Mouse (Mus musculus) right cerebral cortex, postnatal 4 days (tissue): ENCODE measurements around the gene Fam217a.
A peak's percentile ranks its signal among the peaks of the same experiment; 100 is the strongest.
"Not testable (repeated sequence)": the region's sequence is repeated elsewhere in the genome, so short reads cannot be mapped to it uniquely, and the experiment has no call there.

Source experiments
- DNase-seq: peaks from one replicate; pipeline ENCODE4 v3.0.0-alpha.2; 2022

The Fam217a gene

DNA sequence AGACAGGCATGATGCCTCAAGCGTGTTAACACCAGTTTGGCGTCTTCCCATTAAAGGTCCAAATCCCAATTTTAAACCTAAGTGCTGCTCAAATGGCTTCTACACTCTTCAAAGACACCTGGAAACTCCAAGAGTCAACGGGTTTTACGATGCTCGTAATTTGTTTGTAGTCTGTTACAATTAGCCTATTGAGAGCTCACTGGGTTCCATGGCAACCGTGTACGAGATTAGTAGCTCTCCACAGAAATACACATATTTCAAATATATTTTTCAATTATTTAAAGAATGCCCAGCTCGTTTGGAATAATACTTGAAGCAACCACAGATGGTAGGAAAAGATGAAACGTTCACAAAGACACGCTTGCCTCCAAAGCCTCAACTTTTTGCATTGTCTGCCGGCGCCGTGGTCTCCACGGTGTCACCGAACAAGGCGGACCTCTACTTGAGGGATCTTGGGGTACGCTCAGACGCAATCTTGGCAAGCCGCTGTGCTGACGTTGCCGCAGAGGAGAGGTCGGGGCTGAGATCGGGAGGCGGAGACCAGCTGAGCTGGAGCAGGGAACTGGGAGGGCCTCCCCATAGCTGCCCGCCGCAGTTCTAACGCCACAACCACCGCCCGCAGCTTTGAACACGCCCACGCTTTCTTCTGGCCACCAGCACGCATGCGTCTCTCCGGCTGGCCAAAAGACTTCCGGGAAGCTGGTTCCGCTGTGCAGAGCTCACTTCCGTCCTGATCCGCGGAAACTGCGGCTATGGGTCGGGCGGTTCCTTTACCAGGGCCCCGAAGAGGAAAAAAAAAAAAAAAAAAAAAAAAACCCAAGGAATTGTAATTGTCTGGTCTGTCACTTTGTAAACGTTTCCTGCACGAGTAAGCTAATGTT is 50.1 kb downstream of the Fam217a start:
- DNase-seq = peak; percentile 88

DNA sequence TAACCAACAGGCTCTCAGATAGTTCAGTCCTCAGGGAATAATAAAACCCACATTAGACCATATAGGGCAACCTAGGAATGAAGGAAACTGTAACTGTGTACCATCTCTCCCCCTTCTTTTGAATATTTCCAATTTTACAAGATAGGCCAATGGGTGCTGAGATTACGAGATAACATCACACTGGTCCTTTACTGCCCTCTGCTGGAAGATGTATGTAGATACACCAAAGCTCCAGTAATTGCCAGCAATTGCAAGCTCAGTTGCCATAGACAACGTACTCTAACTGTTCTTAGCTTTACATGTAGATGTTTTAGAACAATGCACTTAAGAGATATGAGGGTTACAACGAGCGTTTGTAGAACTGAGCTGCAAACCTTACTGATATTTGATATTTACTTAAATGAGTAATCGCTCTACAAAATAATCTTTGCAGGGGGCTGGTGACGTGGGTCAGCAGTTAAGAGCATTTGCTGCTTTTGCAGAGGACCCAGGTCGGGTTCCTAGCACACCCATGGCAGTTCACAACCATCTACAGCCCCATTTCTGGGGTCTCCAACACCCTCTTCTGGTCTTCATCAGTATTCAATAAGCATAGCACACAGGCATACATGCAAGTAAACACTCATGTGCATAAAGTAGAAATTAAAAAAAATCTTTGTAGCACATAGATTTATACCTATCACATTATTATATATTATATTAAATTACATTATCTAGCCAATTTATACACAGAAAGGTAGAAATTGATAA is 59.5 kb downstream of the Fam217a start:
- DNase-seq = no peak

DNA sequence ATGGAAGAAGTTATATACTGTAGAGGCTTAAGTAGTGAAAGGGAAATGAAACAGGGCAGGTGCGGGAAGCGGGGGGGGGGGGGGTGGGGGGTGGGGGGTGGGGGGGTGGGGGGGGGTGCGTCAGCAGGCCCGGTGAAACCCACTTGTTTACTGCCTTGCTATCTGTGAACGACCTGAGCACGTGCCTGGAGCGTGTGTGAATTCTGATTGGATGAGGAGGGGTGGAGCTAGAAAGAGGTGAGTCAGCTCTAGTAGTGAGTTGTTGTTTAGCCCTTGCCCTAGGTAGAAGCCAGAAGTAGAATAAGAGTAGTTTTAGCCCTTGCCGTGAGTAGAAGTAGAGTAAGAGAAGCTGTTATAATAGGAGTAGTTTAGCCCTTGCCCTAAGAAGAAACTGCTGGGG is 62.9 kb downstream of the Fam217a start:
- not testable (repeated sequence) for DNase-seq
